Mouse (Mus musculus): Measurements from ENCODE around the gene Hdhd5.

DNA sequence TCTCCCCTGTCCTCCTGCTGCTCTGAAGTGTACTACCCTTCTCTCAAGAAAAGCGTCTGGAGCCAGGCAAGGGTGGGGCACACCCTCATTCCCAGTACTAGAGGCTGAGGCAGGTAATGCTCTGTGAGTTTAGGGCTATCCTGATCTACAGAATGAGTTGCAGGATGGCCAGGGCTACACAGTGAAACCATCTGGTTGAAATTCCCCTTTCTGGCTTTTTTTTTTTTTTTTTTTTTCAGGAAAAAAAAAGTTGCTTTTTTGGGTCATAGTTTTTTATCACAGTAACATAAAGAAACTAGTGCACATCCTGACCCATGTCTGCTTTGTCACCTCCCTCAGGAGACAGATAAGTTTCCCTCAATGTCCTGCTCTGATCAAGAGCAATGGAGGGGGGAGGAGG is 24.0 kb upstream of the Hdhd5 start:
- TF ChIP-seq CTCF (IDR thresholded peaks at IDR 0.05; ENCODE audit: low read depth): no peak
- no peak; the same call in 1 of the 2 replicates for TF ChIP-seq EP300 (IDR thresholded peaks at IDR 0.05; ENCODE audit: low read depth)
